Mouse (Mus musculus) macrophage (primary cell): ENCODE data around the gene Larp4. TPM values are rescaled to one million over a fixed set of nuclear protein-coding genes. Genes with fewer than 3 reads are reported as not detected.

Experiments used
- H3K27ac ChIP-seq: fragments of 350-480 bp; formaldehyde crosslinking; 2 replicates; pipeline ENCODE4 v1.9.0; 2021
- H3K36me3 ChIP-seq: fragments of 350-480 bp; formaldehyde crosslinking; 2 replicates; pipeline ENCODE4 v1.9.0; 2021; ENCODE audit errors: inconsistent target
- H3K4me3 ChIP-seq: fragments of 350-480 bp; formaldehyde crosslinking; 2 replicates; pipeline ENCODE4 v1.9.0; 2021; ENCODE audit errors: inconsistent target
- H3K79me2 ChIP-seq: fragments of 350-480 bp; formaldehyde crosslinking; 2 replicates; pipeline ENCODE4 v1.9.0; 2021; ENCODE audit errors: inconsistent target
- WGBS: methylation state at CpG from one replicate; pipeline ENCODE4 v1.1.7; 2026; ENCODE audit warnings: inconsistent platforms; ENCODE audit not compliant: missing documents; 5-methylcytosine and 5-hydroxymethylcytosine counted together
- polyA plus RNA-seq: library from polyadenylated mRNA; stranded (reverse); fragments of 250-400 nt; gene quantifications from 3 replicates; pipeline ENCODE4 v1.2.4, GENCODE M21; 2018; ENCODE audit warnings: inconsistent platforms

Gene Larp4
- polyA plus RNA-seq, 1 experiment from 2014 or later: 32.7 TPM

DNA sequence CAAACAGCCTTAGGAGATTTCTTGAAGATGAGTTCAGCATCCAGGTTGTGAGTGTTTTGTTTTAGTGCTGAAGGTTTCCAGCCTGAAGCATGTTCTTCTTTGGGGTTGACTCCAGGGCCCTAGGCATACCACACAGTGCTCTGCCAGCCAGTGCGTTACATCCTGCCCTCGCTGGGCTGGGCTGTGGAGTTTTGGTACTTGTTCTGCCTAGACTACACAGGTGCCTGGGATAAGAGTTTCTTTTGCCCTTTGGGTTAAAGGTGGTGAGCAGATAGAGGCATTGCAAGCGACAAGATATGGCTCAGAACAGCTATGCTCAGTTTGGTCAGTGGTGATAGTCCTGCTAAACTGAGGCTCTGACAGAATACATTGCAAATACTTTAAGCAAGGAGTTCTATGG is 88.3 kb downstream of the Larp4 start:
- Histone ChIP-seq H3K4me3 (no peak overlapping the region), H3K36me3 (no peaks in the 10 kb centered on the region), H3K79me2 (peaks cover 98% of the 10 kb centered on the region), H3K27ac (no peak overlapping the region)
- WGBS: 90% methylated on average over 3 of the region's 3 CpGs

- WGBS: 95% methylated on average over 11 of the region's 11 CpGs
- H3K36me3 ChIP-seq: no peaks in the 10 kb centered on the region
- peaks cover 98% of the 10 kb centered on the region for H3K79me2 ChIP-seq
- no peak overlapping the region for H3K4me3 ChIP-seq
- H3K27ac ChIP-seq: no peak overlapping the region
Measured at GRCm38 (mm10) chr15:100058912-100059311, 89.0 kb downstream of the Larp4 start.

DNA sequence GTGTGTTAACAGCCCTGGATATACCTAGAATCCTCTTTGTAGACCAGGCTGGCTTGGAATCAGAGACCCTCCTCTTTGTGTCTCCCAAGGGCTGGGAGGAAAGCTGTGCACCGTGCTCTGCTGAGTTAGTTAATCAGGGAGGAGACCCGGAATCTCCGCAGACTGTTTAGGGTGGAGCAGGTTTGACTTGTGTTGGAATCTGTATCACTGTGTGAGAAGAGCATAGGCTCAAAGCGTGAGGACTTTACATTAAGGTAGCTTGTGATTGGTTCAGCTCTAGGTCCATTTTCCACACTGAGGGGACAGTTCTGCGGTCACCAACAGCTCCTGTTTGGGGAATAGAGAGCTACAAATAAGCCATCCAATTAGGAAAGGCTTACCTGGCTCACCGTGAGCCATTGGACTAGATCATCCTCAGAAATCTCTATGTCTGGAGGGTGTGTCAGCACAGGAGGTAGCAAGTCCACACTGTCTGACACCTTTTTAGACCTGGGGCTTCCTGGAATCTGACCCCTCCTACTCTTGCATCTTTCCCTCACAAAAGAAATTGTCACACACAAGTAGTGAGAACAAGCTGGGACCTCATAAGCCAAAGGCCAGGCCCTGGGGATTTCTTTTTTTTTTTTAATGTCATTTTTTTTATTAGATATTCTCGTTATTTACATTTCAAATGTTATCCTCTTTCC is 89.9 kb downstream of the Larp4 start:
- WGBS: 91% methylated on average over 6 of the region's 7 CpGs
- H3K36me3 ChIP-seq: no peaks in the 10 kb centered on the region
- H3K27ac ChIP-seq: no peak overlapping the region
- no peak overlapping the region for H3K4me3 ChIP-seq
- H3K79me2 ChIP-seq: peaks cover 98% of the 10 kb centered on the region

GRCm38 (mm10) chr15:100060513-100061140 is 90.8 kb downstream of the Larp4 start:
- H3K36me3 ChIP-seq: no peaks in the 10 kb centered on the region
- 22% methylated on average over 4 of the region's 4 CpGs for WGBS
- H3K27ac ChIP-seq: no peak overlapping the region
- H3K79me2 ChIP-seq: peaks cover 98% of the 10 kb centered on the region
- H3K4me3 ChIP-seq: no peak overlapping the region

DNA sequence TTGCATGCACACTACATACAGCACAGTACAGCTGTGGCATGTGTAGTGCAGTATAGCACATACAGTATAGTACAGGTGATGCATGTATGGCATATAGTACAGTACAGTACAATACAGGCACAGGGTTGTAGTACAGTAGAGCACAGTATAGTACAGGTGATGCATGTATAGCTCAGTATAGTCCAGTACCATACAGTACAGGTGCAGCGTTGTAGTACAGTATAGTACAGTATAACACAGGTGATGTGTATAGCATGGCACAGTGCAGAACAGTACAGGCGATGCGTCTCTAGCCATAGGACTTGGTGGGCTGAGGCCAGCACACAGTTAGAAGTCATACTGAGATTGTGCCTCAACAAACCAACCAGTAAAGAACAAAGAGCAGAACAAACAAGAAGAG is 91.5 kb downstream of the Larp4 start:
- Histone ChIP-seq H3K27ac (no peak overlapping the region), H3K79me2 (peaks cover 98% of the 10 kb centered on the region), H3K36me3 (no peaks in the 10 kb centered on the region), H3K4me3 (no peak overlapping the region)
- WGBS: 100% methylated on average over 3 of the region's 3 CpGs

DNA sequence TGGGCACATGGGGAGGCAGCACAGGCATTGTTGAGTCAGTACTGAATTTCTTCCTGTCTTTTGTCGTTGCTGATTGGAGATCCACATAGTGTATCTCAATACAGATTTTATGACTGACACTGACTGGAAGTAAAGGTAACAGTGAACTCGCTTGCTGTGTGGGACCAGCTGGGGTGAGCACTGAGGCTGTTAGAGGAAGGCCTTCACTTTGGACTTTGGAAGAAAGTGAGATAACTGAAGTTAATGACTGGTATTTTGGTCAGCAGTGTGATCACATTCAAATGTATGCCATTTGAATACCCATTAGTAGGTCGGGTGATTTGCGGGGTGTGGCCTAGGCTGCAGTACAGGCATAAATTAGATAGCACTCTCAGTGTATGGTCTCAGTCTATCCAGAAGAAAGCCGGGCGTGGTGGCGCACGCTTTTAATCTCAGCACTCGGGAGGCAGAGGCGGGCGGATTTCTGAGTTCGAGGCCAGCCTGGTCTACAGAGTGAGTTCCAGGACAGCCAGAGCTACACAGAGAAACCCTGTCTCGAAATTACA is 93.4 kb downstream of the Larp4 start:
- 91% methylated on average over 11 of the region's 13 CpGs for WGBS
- no peaks in the 10 kb centered on the region for H3K36me3 ChIP-seq
- peaks cover 98% of the 10 kb centered on the region for H3K79me2 ChIP-seq
- H3K27ac ChIP-seq: no peak overlapping the region
- H3K4me3 ChIP-seq: no peak overlapping the region

Other genes starting within 250 kb of the Larp4 start
- gene Cox14, start 244.4 kb upstream of the Larp4 start, polyA plus RNA-seq: 18.4 to 95.0 TPM (median 69.0 TPM) in 3 replicates
- gene Cers5, start 197.2 kb upstream of the Larp4 start, polyA plus RNA-seq: 30.6 to 52.5 TPM (median 40.5 TPM) in 3 replicates
- 43.9 to 108 TPM (median 59.6 TPM) in 3 replicates for gene Lima1, start 94.6 kb upstream of the Larp4 start, polyA plus RNA-seq
- gene Fam186a, start 3.0 kb upstream of the Larp4 start, polyA plus RNA-seq: not detected in 3 replicates
- gene Dip2b, start 68.6 kb downstream of the Larp4 start, polyA plus RNA-seq: 17.8 to 25.7 TPM (median 22.8 TPM) in 3 replicates